Mouse (Mus musculus): ENCODE data around the gene Chml.

Chml gene

GRCm38 (mm10) chr1:175646952-175647351, 45.7 kb downstream of the Chml start:
- DNase-seq, result no peak

GRCm38 (mm10) chr1:175643496-175644265, 49.0 kb downstream of the Chml start:
- no peak for DNase-seq

- no peak for DNase-seq
Measured at GRCm38 (mm10) chr1:175640435-175641150, 52.1 kb downstream of the Chml start.

- DNase-seq, result no peak
Measured at GRCm38 (mm10) chr1:175639072-175639471, 53.6 kb downstream of the Chml start.

- no peak for DNase-seq
Measured at GRCm38 (mm10) chr1:175637677-175638076, 55.0 kb downstream of the Chml start.

GRCm38 (mm10) chr1:175632470-175632869, 60.2 kb downstream of the Chml start:
- DNase-seq, result no peak
